21 mouse cellular contexts compared by ENCODE assay signal in the genomic region with DNA sequence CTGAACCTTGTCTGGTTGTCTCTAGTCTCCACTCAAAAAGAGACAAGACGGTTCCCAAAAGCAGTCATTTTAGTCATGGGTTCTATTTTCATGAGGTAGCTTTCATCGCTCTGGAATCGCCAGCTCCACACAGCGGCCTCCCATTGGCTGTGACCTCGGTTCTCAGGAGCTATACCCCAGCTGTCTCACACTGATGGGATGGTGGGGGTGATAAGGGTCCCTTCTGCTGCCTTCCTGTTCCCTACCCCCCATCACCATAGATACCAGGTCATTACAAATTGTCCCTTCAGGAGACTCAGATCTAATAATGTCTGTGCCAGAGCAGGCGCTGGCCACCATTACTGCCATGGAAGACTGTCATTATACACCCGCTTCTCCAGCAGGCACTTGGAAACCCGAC.
DNase-seq lines count a peak whose midpoint lies in the region; ATAC-seq and TF ChIP-seq lines count a peak whose summit lies in the region.
"Had no signal": no experiment of that assay in that cellular context is flagged by ENCODE, and none has a peak within 500 bp of the region (broad histone marks: within the 10 kb centered on the region; RNA-seq: fewer than 3 reads in every experiment).

No protein-coding gene starts in this region.

- peaks cover 3% of the 10 kb centered on the region; the same call in 1 of the 2 replicates for H3K36me3 ChIP-seq in heart, embryonic 10.5 days
- 0 out of 2 replicates have a peak, but pooled peaks cover 3% of the 10 kb centered on the region for H3K36me3 ChIP-seq in forebrain, embryonic 13.5 days (ENCODE audit: poor library complexity, severe bottlenecking)
- H3K36me3 ChIP-seq in hindbrain, embryonic 15.5 days: no peaks in the 10 kb centered on the region
- H3K36me3 ChIP-seq in neural tube, embryonic 13.5 days: no peaks in the 10 kb centered on the region
- H3K36me3 ChIP-seq in thymus, adult 2 months (ENCODE audit: control insufficient read depth, insufficient read depth, low read length): no peaks in the 10 kb centered on the region

- no peaks in the 10 kb centered on the region for H3K9me3 ChIP-seq in heart, embryonic 10.5 days
- H3K9me3 ChIP-seq in forebrain, embryonic 13.5 days (replicated peaks): no peaks in the 10 kb centered on the region
- H3K9me3 ChIP-seq in hindbrain, embryonic 15.5 days: no peaks in the 10 kb centered on the region
- no peaks in the 10 kb centered on the region for H3K9me3 ChIP-seq in neural tube, embryonic 13.5 days
- H3K9me3 ChIP-seq: embryonic facial prominence, embryonic 10.5 days had no signal

- no peak overlapping the region for H3K9ac ChIP-seq in forebrain, embryonic 13.5 days
- H3K9ac ChIP-seq in hindbrain, embryonic 15.5 days: no peak overlapping the region
- no peak overlapping the region for H3K9ac ChIP-seq in neural tube, embryonic 13.5 days
- H3K9ac ChIP-seq: liver, postnatal 0 days had no signal

- no peak for TF ChIP-seq CTCF in thymus, adult 2 months (IDR thresholded peaks at IDR 0.05; ENCODE audit: borderline replicate concordance, control insufficient read depth, extremely low read depth, insufficient read depth, low read length, poor library complexity)

- H3K4me2 ChIP-seq in forebrain, embryonic 13.5 days: no peak overlapping the region
- no peak overlapping the region for H3K4me2 ChIP-seq in hindbrain, embryonic 15.5 days
- no peak overlapping the region for H3K4me2 ChIP-seq in neural tube, embryonic 13.5 days

- DNase-seq in heart, embryonic 10.5 days (ENCODE audit: low spot score): no peak
- DNase-seq in heart, adult 8-10 months (ENCODE audit: low spot score): no peak
- no peak for DNase-seq in thymus, adult 2 months
- DNase-seq: adrenal gland, adult 8-10 months; cerebellum, adult 11-12 months; cerebellum, postnatal 36 days; gastrocnemius, postnatal 14 days; heart, postnatal 10 days; kidney, adult 9 months; layer of hippocampus, postnatal 36 days; liver; liver, postnatal 0 days; lung, postnatal 36 days; right cerebral cortex, postnatal 14 days had no signal

- H3K27me3 ChIP-seq in heart, embryonic 10.5 days (ENCODE audit: insufficient read depth, poor library complexity, severe bottlenecking): no peaks in the 10 kb centered on the region
- no peaks in the 10 kb centered on the region for H3K27me3 ChIP-seq in forebrain, embryonic 13.5 days
- H3K27me3 ChIP-seq in hindbrain, embryonic 15.5 days: no peaks in the 10 kb centered on the region
- no peaks in the 10 kb centered on the region for H3K27me3 ChIP-seq in neural tube, embryonic 13.5 days
- H3K27me3 ChIP-seq in thymus, adult 2 months (ENCODE audit: control insufficient read depth, insufficient read depth, low read length): no peaks in the 10 kb centered on the region
- H3K27me3 ChIP-seq: CH12.LX had no signal

- 83% methylated on average over 8 of the region's 8 CpGs for WGBS in heart, embryonic 10.5 days
- 59% methylated on average over 8 of the region's 8 CpGs for WGBS in forebrain, embryonic 13.5 days
- 27% methylated on average over 8 of the region's 8 CpGs for WGBS in hindbrain, embryonic 15.5 days
- whole genome bisulfite sequencing in neural tube, embryonic 13.5 days: 35% methylated on average over 8 of the region's 8 CpGs
- WGBS in thymus, adult 2 months: 97% methylated on average over 8 of the region's 8 CpGs

- peak overlapping the region; percentile 10; the same call in 1 of the 2 replicates for H3K27ac ChIP-seq in heart, embryonic 10.5 days
- peak overlapping the region; percentile 41; the same call in 1 of the 2 replicates for H3K27ac ChIP-seq in forebrain, embryonic 13.5 days
- peak overlapping the region; percentile 58 for H3K27ac ChIP-seq in hindbrain, embryonic 15.5 days (replicated peaks)
- H3K27ac ChIP-seq in neural tube, embryonic 13.5 days (replicated peaks): peak overlapping the region; percentile 54
- no peak overlapping the region for H3K27ac ChIP-seq in thymus, adult 2 months (ENCODE audit: control insufficient read depth, insufficient read depth, low read length)

- H3K4me1 ChIP-seq in heart, embryonic 10.5 days: peaks cover 58% of the 10 kb centered on the region
- peaks cover 80% of the 10 kb centered on the region for H3K4me1 ChIP-seq in forebrain, embryonic 13.5 days
- H3K4me1 ChIP-seq in hindbrain, embryonic 15.5 days (replicated peaks): peaks cover 68% of the 10 kb centered on the region
- peaks cover 92% of the 10 kb centered on the region for H3K4me1 ChIP-seq in neural tube, embryonic 13.5 days (replicated peaks)
- no peaks in the 10 kb centered on the region for H3K4me1 ChIP-seq in thymus, adult 2 months (replicated peaks; ENCODE audit: control insufficient read depth, insufficient read depth, low read length)

- ATAC-seq in forebrain, embryonic 13.5 days: peak; percentile 50
- no peak for ATAC-seq in hindbrain, embryonic 15.5 days (ENCODE audit: low FRiP score, low read depth)
- peak; percentile 42; the same call in 1 of the 2 replicates for ATAC-seq in neural tube, embryonic 13.5 days (ENCODE audit: low read depth)
- no peak for ATAC-seq in activated CD4-positive, CD25-positive, alpha-beta regulatory T cell, adult 4 months
- ATAC-seq: inflammation-experienced regulatory T-cells, adult 6 months; liver, postnatal 0 days had no signal

- no peak overlapping the region for H3K4me3 ChIP-seq in heart, embryonic 10.5 days
- H3K4me3 ChIP-seq in forebrain, embryonic 13.5 days: no peak overlapping the region
- H3K4me3 ChIP-seq in hindbrain, embryonic 15.5 days: no peak overlapping the region
- no peak overlapping the region for H3K4me3 ChIP-seq in neural tube, embryonic 13.5 days
- no peak overlapping the region for H3K4me3 ChIP-seq in thymus, adult 2 months (ENCODE audit: control insufficient read depth, insufficient read depth, low read length)
- H3K4me3 ChIP-seq: embryonic facial prominence, embryonic 10.5 days had no signal

- no peak for TF ChIP-seq POLR2A in thymus, adult 2 months (IDR thresholded peaks at IDR 0.05; ENCODE audit: control insufficient read depth, extremely low read depth, insufficient read depth, low read length, poor library complexity)

Comparison
In these comparisons a context has a peak if more than half of its experiments do, and no peak if none do; other contexts are left out.
1. ATAC-seq: peak in forebrain, embryonic 13.5 days (single experiment) and neural tube, embryonic 13.5 days (single experiment); none in hindbrain, embryonic 15.5 days (single experiment) and activated CD4-positive, CD25-positive, alpha-beta regulatory T cell, adult 4 months (single experiment).